Mouse (Mus musculus): ENCODE measurements at regions not wholly inside any gene's neighbourhood (a gene's known extent, or its start where the extent isn't known, plus 50 kb on each side); places are given as distances from the start of the nearest gene placed in this dataset.

- H3K4me1 ChIP-seq, result no peaks in the 10 kb centered on the region; the same call in 1 of the 2 replicates
- WGBS, result 65% methylated on average over 8 of the region's 8 CpGs
- H3K36me3 ChIP-seq, result no peaks in the 10 kb centered on the region
- no peak for ATAC-seq (ENCODE audit: insufficient number of reproducible peaks, insufficient read depth, low FRiP score, low TSS enrichment, low read depth)
- H3K9ac ChIP-seq, result no peak overlapping the region
- no peaks in the 10 kb centered on the region; the same call in 1 of the 2 replicates for H3K27me3 ChIP-seq
- H3K4me3 ChIP-seq, result no peak overlapping the region
- H3K9me3 ChIP-seq, result no peaks in the 10 kb centered on the region
- H3K27ac ChIP-seq, result no peak overlapping the region
- no peak overlapping the region for H3K4me2 ChIP-seq
Measured at GRCm38 (mm10) chr4:124417176-124417575, 193.4 kb downstream of the 3100002H09Rik start.

GRCm38 (mm10) chr4:124416266-124416665 is 194.3 kb downstream of the 3100002H09Rik start:
- Histone ChIP-seq H3K27me3 (no peaks in the 10 kb centered on the region; the same call in 1 of the 2 replicates), H3K36me3 (no peaks in the 10 kb centered on the region), H3K4me1 (no peaks in the 10 kb centered on the region; the same call in 1 of the 2 replicates), H3K9me3 (no peaks in the 10 kb centered on the region), H3K27ac (no peak overlapping the region), H3K9ac (no peak overlapping the region), H3K4me3 (no peak overlapping the region), H3K4me2 (no peak overlapping the region)
- WGBS, result 93% methylated on average over 6 of the region's 6 CpGs
- ATAC-seq (ENCODE audit: insufficient number of reproducible peaks, insufficient read depth, low FRiP score, low TSS enrichment, low read depth), result no peak

- 89% methylated on average over 7 of the region's 7 CpGs for WGBS
- ATAC-seq (ENCODE audit: insufficient number of reproducible peaks, insufficient read depth, low FRiP score, low TSS enrichment, low read depth), result no peak
Measured at GRCm38 (mm10) chr4:124414386-124414785, 196.2 kb downstream of the 3100002H09Rik start.

GRCm38 (mm10) chr4:124409279-124409678 is 201.3 kb downstream of the 3100002H09Rik start:
- no peak for ATAC-seq (ENCODE audit: insufficient number of reproducible peaks, insufficient read depth, low FRiP score, low TSS enrichment, low read depth)
- Histone ChIP-seq H3K4me3 (no peak overlapping the region), H3K27ac (no peak overlapping the region), H3K9ac (no peak overlapping the region), H3K36me3 (no peaks in the 10 kb centered on the region), H3K9me3 (no peaks in the 10 kb centered on the region), H3K4me2 (no peak overlapping the region), H3K27me3 (no peaks in the 10 kb centered on the region), H3K4me1 (no peaks in the 10 kb centered on the region)
- WGBS, result 83% methylated on average over 1 of the region's 1 CpGs

More at GRCm38 (mm10) chr4:124414386-124414785, 196.2 kb downstream of the 3100002H09Rik start:
- Histone ChIP-seq H3K36me3 (no peaks in the 10 kb centered on the region), H3K9me3 (no peaks in the 10 kb centered on the region), H3K9ac (no peak overlapping the region), H3K4me2 (no peak overlapping the region), H3K27ac (no peak overlapping the region), H3K4me1 (no peaks in the 10 kb centered on the region; the same call in 1 of the 2 replicates), H3K27me3 (no peaks in the 10 kb centered on the region; the same call in 1 of the 2 replicates), H3K4me3 (no peak overlapping the region)

GRCm38 (mm10) chr4:124402075-124402474 is 208.5 kb downstream of the 3100002H09Rik start:
- H3K27me3 ChIP-seq, result peaks cover 16% of the 10 kb centered on the region; the same call in 1 of the 2 replicates
- ATAC-seq (ENCODE audit: insufficient number of reproducible peaks, insufficient read depth, low FRiP score, low TSS enrichment, low read depth), result no peak
- no peaks in the 10 kb centered on the region for H3K9me3 ChIP-seq
- H3K36me3 ChIP-seq, result no peaks in the 10 kb centered on the region
- 0 out of 2 replicates have a peak overlapping the region, but pooled peaks have one; percentile 9 for H3K4me2 ChIP-seq
- no peak overlapping the region for H3K4me3 ChIP-seq
- H3K4me1 ChIP-seq, result peaks cover 20% of the 10 kb centered on the region
- no peak overlapping the region for H3K27ac ChIP-seq
- H3K9ac ChIP-seq, result no peak overlapping the region
- WGBS, result 40% methylated on average over 8 of the region's 8 CpGs

GRCm38 (mm10) chr4:124400741-124401140 is 209.9 kb downstream of the 3100002H09Rik start:
- no peak overlapping the region for H3K9ac ChIP-seq
- H3K27me3 ChIP-seq, result peaks cover 16% of the 10 kb centered on the region
- 71% methylated on average over 8 of the region's 8 CpGs for WGBS
- H3K27ac ChIP-seq, result no peak overlapping the region
- no peaks in the 10 kb centered on the region for H3K36me3 ChIP-seq
- no peaks in the 10 kb centered on the region for H3K9me3 ChIP-seq
- no peak overlapping the region for H3K4me3 ChIP-seq
- H3K4me2 ChIP-seq, result no peak overlapping the region
- peaks cover 20% of the 10 kb centered on the region for H3K4me1 ChIP-seq
- ATAC-seq (ENCODE audit: insufficient number of reproducible peaks, insufficient read depth, low FRiP score, low TSS enrichment, low read depth), result no peak

GRCm38 (mm10) chr4:124400136-124400675 is 210.4 kb downstream of the 3100002H09Rik start:
- Histone ChIP-seq H3K27me3 (peaks cover 16% of the 10 kb centered on the region), H3K4me2 (no peak overlapping the region), H3K4me1 (peaks cover 21% of the 10 kb centered on the region), H3K9ac (no peak overlapping the region), H3K36me3 (no peaks in the 10 kb centered on the region), H3K27ac (no peak overlapping the region), H3K9me3 (no peaks in the 10 kb centered on the region), H3K4me3 (no peak overlapping the region)
- no peak for ATAC-seq (ENCODE audit: insufficient number of reproducible peaks, insufficient read depth, low FRiP score, low TSS enrichment, low read depth)
- 70% methylated on average over 6 of the region's 6 CpGs for WGBS

GRCm38 (mm10) chr4:124398354-124398753 is 212.2 kb downstream of the 3100002H09Rik start:
- ATAC-seq (ENCODE audit: insufficient number of reproducible peaks, insufficient read depth, low FRiP score, low TSS enrichment, low read depth), result no peak
- WGBS, result 30% methylated on average over 9 of the region's 9 CpGs
- no peak overlapping the region for H3K9ac ChIP-seq
- peaks cover 16% of the 10 kb centered on the region for H3K27me3 ChIP-seq
- H3K27ac ChIP-seq, result no peak overlapping the region
- no peaks in the 10 kb centered on the region for H3K9me3 ChIP-seq
- peaks cover 37% of the 10 kb centered on the region for H3K4me1 ChIP-seq
- no peak overlapping the region for H3K4me3 ChIP-seq
- no peaks in the 10 kb centered on the region for H3K36me3 ChIP-seq
- no peak overlapping the region for H3K4me2 ChIP-seq

- no peak for ATAC-seq (ENCODE audit: insufficient number of reproducible peaks, insufficient read depth, low FRiP score, low TSS enrichment, low read depth)
- no peak overlapping the region for H3K4me3 ChIP-seq
- H3K27ac ChIP-seq, result no peak overlapping the region
- H3K9me3 ChIP-seq, result no peaks in the 10 kb centered on the region
- H3K9ac ChIP-seq, result no peak overlapping the region
- no peak overlapping the region for H3K4me2 ChIP-seq
- peaks cover 29% of the 10 kb centered on the region for H3K4me1 ChIP-seq
- WGBS, result 73% methylated on average over 13 of the region's 13 CpGs
- no peaks in the 10 kb centered on the region for H3K36me3 ChIP-seq
- H3K27me3 ChIP-seq, result peaks cover 22% of the 10 kb centered on the region
Measured at GRCm38 (mm10) chr4:124396566-124397283, 213.9 kb downstream of the 3100002H09Rik start.

- H3K9me3 ChIP-seq, result no peaks in the 10 kb centered on the region
- H3K36me3 ChIP-seq, result no peaks in the 10 kb centered on the region
- WGBS, result 84% methylated on average over 7 of the region's 7 CpGs
- peaks cover 22% of the 10 kb centered on the region for H3K27me3 ChIP-seq
- no peak overlapping the region for H3K27ac ChIP-seq
- H3K4me1 ChIP-seq, result peaks cover 22% of the 10 kb centered on the region
- H3K9ac ChIP-seq, result no peak overlapping the region
- no peak overlapping the region for H3K4me2 ChIP-seq
- ATAC-seq (ENCODE audit: insufficient number of reproducible peaks, insufficient read depth, low FRiP score, low TSS enrichment, low read depth), result no peak
- H3K4me3 ChIP-seq, result no peak overlapping the region
Measured at GRCm38 (mm10) chr4:124395966-124396395, 214.6 kb downstream of the 3100002H09Rik start.

GRCm38 (mm10) chr4:124395069-124395965 is 215.3 kb downstream of the 3100002H09Rik start:
- H3K27ac ChIP-seq, result no peak overlapping the region
- no peaks in the 10 kb centered on the region for H3K36me3 ChIP-seq
- H3K4me1 ChIP-seq, result peaks cover 22% of the 10 kb centered on the region
- H3K4me2 ChIP-seq, result no peak overlapping the region
- no peak overlapping the region for H3K9ac ChIP-seq
- no peaks in the 10 kb centered on the region for H3K9me3 ChIP-seq
- peaks cover 22% of the 10 kb centered on the region for H3K27me3 ChIP-seq
- no peak for ATAC-seq (ENCODE audit: insufficient number of reproducible peaks, insufficient read depth, low FRiP score, low TSS enrichment, low read depth)
- 59% methylated on average over 14 of the region's 14 CpGs for WGBS
- no peak overlapping the region for H3K4me3 ChIP-seq

Measured in embryonic facial prominence, embryonic 13.5 days (tissue).